Mouse (Mus musculus) naive thymus-derived CD4-positive, alpha-beta T cell, adult 2 months (primary cell): ENCODE results near the gene Trim60.

Source experiments
- DNase-seq: peaks from one replicate; pipeline ENCODE4 v3.0.0-alpha.2; 2011; ENCODE audit warnings: low read depth

Gene Trim60

GRCm38 (mm10) chr8:64987731-64988130 is 30.7 kb downstream of the Trim60 start, which contains the start of gene Trim75:
Trim75 (minus strand) TSS chr8:64987831.
- no peak for DNase-seq

DNA sequence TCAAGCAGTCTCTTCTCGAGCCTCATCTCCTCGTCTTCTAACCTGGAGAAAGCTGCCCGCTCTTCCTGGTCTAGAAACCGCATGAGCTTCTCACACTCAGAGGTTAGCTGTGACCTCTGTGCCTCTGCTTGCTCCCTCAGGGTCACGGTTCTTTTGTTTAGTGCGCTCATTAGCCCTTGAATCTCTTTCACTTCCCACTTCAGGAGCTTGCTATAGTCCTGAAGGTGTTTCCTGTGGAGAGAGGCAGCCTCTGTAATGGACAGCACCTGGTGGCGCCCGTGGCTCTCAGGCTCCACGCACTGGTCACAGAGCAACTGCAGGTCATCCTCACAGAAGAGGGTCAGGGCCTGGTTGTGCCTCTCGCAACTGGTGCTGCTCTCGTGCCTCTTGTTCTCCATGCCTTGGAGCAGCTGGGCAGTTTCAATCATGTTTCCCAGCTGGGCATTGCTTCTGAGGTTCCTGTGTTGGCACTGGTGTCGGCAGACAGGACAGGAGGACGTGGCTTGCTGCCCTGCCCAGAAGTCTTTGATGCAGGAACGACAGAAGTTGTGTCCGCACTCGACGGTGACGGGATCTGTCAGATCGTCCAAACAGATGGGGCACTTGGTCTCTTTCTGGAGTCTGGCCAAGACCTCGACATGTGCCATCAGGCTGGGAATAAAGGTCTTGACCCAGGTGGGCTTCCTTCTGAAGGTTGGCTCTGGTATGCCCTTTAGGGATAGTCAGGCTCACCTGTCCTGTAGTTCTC is 35.1 kb downstream of the Trim60 start:
- DNase-seq, result no peak

GRCm38 (mm10) chr8:64962836-64963235 is 55.5 kb downstream of the Trim60 start:
- DNase-seq, result peak; percentile 33

DNA sequence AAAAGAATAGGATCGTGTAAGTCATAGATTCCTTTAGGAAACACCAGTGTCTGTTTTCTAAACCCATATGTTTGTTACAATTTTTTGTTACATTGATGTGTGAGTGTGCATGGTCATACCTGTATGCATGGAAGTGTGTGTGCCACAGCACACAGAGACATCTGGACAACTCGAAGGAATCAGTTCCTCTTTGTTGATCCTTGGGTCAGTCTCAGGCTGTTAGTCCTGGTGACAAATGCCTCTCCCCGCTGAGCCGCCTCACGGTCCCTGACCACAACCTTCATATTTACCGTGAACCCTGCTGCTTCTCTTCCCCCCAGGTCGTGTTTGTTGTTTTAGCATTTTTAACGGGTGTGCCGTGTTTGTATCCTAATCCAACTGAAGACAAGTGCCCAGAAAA is 59.4 kb downstream of the Trim60 start:
- no peak for DNase-seq

GRCm38 (mm10) chr8:64952101-64952500 is 66.3 kb downstream of the Trim60 start:
- no peak for DNase-seq
